Mouse (Mus musculus): ENCODE measurements around the gene Serpinh1.
A peak's percentile ranks its signal among the peaks of the same experiment; 100 is the strongest.

GRCm38 (mm10) chr7:99380491-99381213 lies 27.6 kb upstream of the Serpinh1 start:
- TF ChIP-seq CTCF (IDR thresholded peaks at IDR 0.05; ENCODE audit: low read depth) (peak; percentile 44), EP300 (IDR thresholded peaks at IDR 0.05; ENCODE audit: low read depth) (no peak)
